ENCODE assay signal across 9 mouse cellular contexts in the genomic region with DNA sequence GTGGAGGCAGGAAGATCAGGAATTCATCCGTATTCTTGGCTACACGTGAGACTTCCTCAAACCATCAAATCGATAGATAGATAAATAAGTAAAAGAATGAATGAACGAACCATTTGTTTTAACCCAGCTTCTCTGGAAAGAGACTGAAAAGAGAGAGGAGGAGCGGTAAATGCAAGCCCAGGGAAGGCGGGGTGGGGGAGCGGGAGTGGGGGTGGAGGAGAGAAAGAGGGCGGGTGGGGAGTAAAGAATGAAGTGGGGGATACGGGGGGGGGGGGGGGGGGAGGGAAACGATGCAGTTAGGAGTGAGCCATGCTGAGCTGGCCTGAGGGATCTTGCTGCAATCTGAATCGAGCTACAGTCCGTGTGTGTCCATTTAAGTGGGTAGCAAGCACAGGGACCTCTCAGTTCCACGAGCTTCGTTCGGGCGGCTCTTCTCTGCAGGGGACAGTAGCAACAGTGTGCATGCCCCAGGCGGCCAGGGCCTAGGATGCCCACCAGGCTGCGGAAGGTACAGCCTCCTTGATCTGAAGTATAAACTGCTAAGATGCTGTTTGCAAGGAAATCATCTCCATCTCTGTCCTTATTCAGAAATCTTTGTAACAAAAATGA. TPM values are rescaled to one million over a fixed set of nuclear protein-coding genes. Genes with fewer than 3 reads are reported as not detected.
A peak's percentile ranks its signal among the peaks of the same experiment; 100 is the strongest.
DNase-seq lines count a peak whose midpoint lies in the region; ATAC-seq and TF ChIP-seq lines count a peak whose summit lies in the region.
"Had no signal": no experiment of that assay in that cellular context is flagged by ENCODE, and none has a peak within 500 bp of the region (broad histone marks: within the 10 kb centered on the region; RNA-seq: fewer than 3 reads in every experiment).

No protein-coding gene starts in this region.

- peak overlapping the region; percentile 31 for H3K4me2 ChIP-seq in kidney, postnatal 0 days (ENCODE audit: low read length)
- peak overlapping the region; percentile 38 for H3K4me2 ChIP-seq in embryonic facial prominence, embryonic 11.5 days (ENCODE audit: low read depth, low read length)
- peak overlapping the region; percentile 53 for H3K4me2 ChIP-seq in intestine, embryonic 14.5 days (ENCODE audit: low read length)
- peak overlapping the region; percentile 60 for H3K4me2 ChIP-seq in neural tube, embryonic 12.5 days (replicated peaks)

- TF ChIP-seq CTCF in kidney, postnatal 0 days (IDR thresholded peaks at IDR 0.05; ENCODE audit: low read depth) = no peak

- peak; percentile 29 for DNase-seq in kidney, postnatal 0 days (ENCODE audit: low spot score)
- DNase-seq in kidney, adult 11 months = no peak
- peak; percentile 32 for DNase-seq in embryonic facial prominence, embryonic 11.5 days (ENCODE audit: low spot score)
- DNase-seq in intestine, embryonic 14.5 days (ENCODE audit: low spot score) = no peak
- no peak for DNase-seq in urinary bladder, postnatal 4 days (ENCODE audit: low spot score in 2 of 2)
- DNase-seq in MN1 (ENCODE audit: low spot score) = no peak
- no peak for DNase-seq in gastrocnemius, adult 18-20 months (ENCODE audit: low spot score)

- H3K4me3 ChIP-seq in kidney, postnatal 0 days (replicated peaks; ENCODE audit: low read depth, low read length) = no peak overlapping the region; the same call in 1 of the 2 replicates
- H3K4me3 ChIP-seq in embryonic facial prominence, embryonic 11.5 days (ENCODE audit: low read depth, low read length) = peak overlapping the region; percentile 8; the same call in 1 of the 2 replicates
- peak overlapping the region; percentile 11; the same call in 1 of the 2 replicates for H3K4me3 ChIP-seq in intestine, embryonic 14.5 days (ENCODE audit: low read depth, low read length)
- H3K4me3 ChIP-seq in neural tube, embryonic 12.5 days = peak overlapping the region; percentile 24

- 6% methylated on average over 16 of the region's 18 CpGs for WGBS in kidney, postnatal 0 days
- WGBS in embryonic facial prominence, embryonic 11.5 days = 2% methylated on average over 15 of the region's 18 CpGs
- 8% methylated on average over 15 of the region's 18 CpGs for WGBS in intestine, embryonic 14.5 days
- WGBS in neural tube, embryonic 12.5 days = 2% methylated on average over 18 of the region's 18 CpGs

- H3K9me3 ChIP-seq in kidney, postnatal 0 days (replicated peaks; ENCODE audit: low read length) = no peaks in the 10 kb centered on the region
- H3K9me3 ChIP-seq in embryonic facial prominence, embryonic 11.5 days (replicated peaks; ENCODE audit: control insufficient read depth, low read length) = no peaks in the 10 kb centered on the region
- H3K9me3 ChIP-seq in intestine, embryonic 14.5 days (ENCODE audit: control insufficient read depth, low read length) = no peaks in the 10 kb centered on the region
- H3K9me3 ChIP-seq in neural tube, embryonic 12.5 days = no peaks in the 10 kb centered on the region

- H3K9ac ChIP-seq in kidney, postnatal 0 days (ENCODE audit: low read depth, low read length) = no peak overlapping the region
- peak overlapping the region; percentile 25; the same call in 1 of the 2 replicates for H3K9ac ChIP-seq in embryonic facial prominence, embryonic 11.5 days (replicated peaks; ENCODE audit: low read length)
- no peak overlapping the region for H3K9ac ChIP-seq in intestine, embryonic 14.5 days (ENCODE audit: low read length)
- no peak overlapping the region for H3K9ac ChIP-seq in neural tube, embryonic 12.5 days

- no peak overlapping the region for H3K27ac ChIP-seq in kidney, postnatal 0 days
- no peak overlapping the region for H3K27ac ChIP-seq in embryonic facial prominence, embryonic 11.5 days (replicated peaks; ENCODE audit: low read depth, low read length)
- no peak overlapping the region for H3K27ac ChIP-seq in intestine, embryonic 14.5 days (ENCODE audit: low read depth)
- no peak overlapping the region for H3K27ac ChIP-seq in neural tube, embryonic 12.5 days

- no peak for ATAC-seq in kidney, postnatal 0 days (replicated peaks; ENCODE audit: low FRiP score, low read depth)
- no peak for ATAC-seq in embryonic facial prominence, embryonic 11.5 days (replicated peaks; ENCODE audit: insufficient number of reproducible peaks, low FRiP score, low TSS enrichment, low read depth)
- ATAC-seq in intestine, embryonic 14.5 days (replicated peaks; ENCODE audit: low FRiP score, low TSS enrichment, low read depth) = no peak
- peak; percentile 30; the same call in 1 of the 2 replicates for ATAC-seq in neural tube, embryonic 12.5 days (ENCODE audit: low FRiP score, low read depth)

- H3K27me3 ChIP-seq in kidney, postnatal 0 days (ENCODE audit: insufficient read depth, low read length) = no peaks in the 10 kb centered on the region
- no peaks in the 10 kb centered on the region for H3K27me3 ChIP-seq in embryonic facial prominence, embryonic 11.5 days (ENCODE audit: control insufficient read depth, insufficient read depth, low read length)
- no peaks in the 10 kb centered on the region for H3K27me3 ChIP-seq in intestine, embryonic 14.5 days (replicated peaks; ENCODE audit: control insufficient read depth, insufficient read depth, low read length)
- H3K27me3 ChIP-seq in neural tube, embryonic 12.5 days (replicated peaks) = no peaks in the 10 kb centered on the region

- H3K36me3 ChIP-seq in kidney, postnatal 0 days (ENCODE audit: insufficient read depth, low read length) = no peaks in the 10 kb centered on the region
- H3K36me3 ChIP-seq in embryonic facial prominence, embryonic 11.5 days (replicated peaks; ENCODE audit: control insufficient read depth, insufficient read depth, low read depth, low read length) = no peaks in the 10 kb centered on the region; the same call in 1 of the 2 replicates
- no peaks in the 10 kb centered on the region for H3K36me3 ChIP-seq in intestine, embryonic 14.5 days (ENCODE audit: control insufficient read depth, insufficient read depth, low read length)
- H3K36me3 ChIP-seq in neural tube, embryonic 12.5 days = no peaks in the 10 kb centered on the region

- 0 out of 2 replicates have a peak, but pooled peaks cover 7% of the 10 kb centered on the region for H3K4me1 ChIP-seq in kidney, postnatal 0 days (replicated peaks; ENCODE audit: insufficient read depth, low read length)
- peaks cover 3% of the 10 kb centered on the region; the same call in 1 of the 2 replicates for H3K4me1 ChIP-seq in embryonic facial prominence, embryonic 11.5 days (ENCODE audit: control insufficient read depth, insufficient read depth, low read length)
- peaks cover 11% of the 10 kb centered on the region for H3K4me1 ChIP-seq in intestine, embryonic 14.5 days (replicated peaks; ENCODE audit: control insufficient read depth, insufficient read depth, low read length)
- H3K4me1 ChIP-seq in neural tube, embryonic 12.5 days = peaks cover 16% of the 10 kb centered on the region

RNA-seq across cellular contexts. Expression of gene Cdk15, which starts 3.3 kb away (rescaled TPM):
- polyA plus RNA-seq in kidney, postnatal 0 days (2015; fragmentation: Nextera tagmentation; extraction: Ambion mirVana) = 0.84 and 0.89 TPM in 2 replicates
- polyA plus RNA-seq in embryonic facial prominence, embryonic 11.5 days (2014; fragmentation: Nextera tagmentation; extraction: Ambion mirVana) = 0.64 and 0.79 TPM in 2 replicates
- 0.32 and 0.44 TPM in 2 replicates for polyA plus RNA-seq in intestine, embryonic 14.5 days (2014; fragmentation: Nextera tagmentation; extraction: Ambion mirVana)
- polyA plus RNA-seq in neural tube, embryonic 12.5 days (2016; fragmentation: Nextera tagmentation; extraction: Ambion mirVana) = 0.42 and 0.63 TPM in 2 replicates
- under 1 TPM; 0.14 TPM for total RNA-seq in gastrocnemius, adult 18-20 months (2021)
- total RNA-seq: hematopoietic stem cell, adult 5-6 weeks had no signal

RNA-seq across cellular contexts. Expression of gene Als2, which starts 16.4 kb away (rescaled TPM):
- polyA plus RNA-seq in kidney, postnatal 0 days (2015; fragmentation: Nextera tagmentation; extraction: Ambion mirVana) = 6.0 and 7.3 TPM in 2 replicates
- polyA plus RNA-seq in embryonic facial prominence, embryonic 11.5 days (2014; fragmentation: Nextera tagmentation; extraction: Ambion mirVana) = 12.3 and 13.3 TPM in 2 replicates
- polyA plus RNA-seq in intestine, embryonic 14.5 days (2014; fragmentation: Nextera tagmentation; extraction: Ambion mirVana) = 9.6 and 10.1 TPM in 2 replicates
- 18.4 and 18.5 TPM in 2 replicates for polyA plus RNA-seq in neural tube, embryonic 12.5 days (2016; fragmentation: Nextera tagmentation; extraction: Ambion mirVana)
- 10 to 100 TPM; 17.4 to 19.3 TPM for total RNA-seq in gastrocnemius, adult 18-20 months (2021)

Comparison
In these comparisons a context has a peak if more than half of its experiments do, and no peak if none do; other contexts are left out.
1. DNase-seq: peak in kidney, postnatal 0 days (single experiment) and embryonic facial prominence, embryonic 11.5 days (single experiment); none in kidney, adult 11 months (single experiment), intestine, embryonic 14.5 days (single experiment), urinary bladder, postnatal 4 days (0 of 2), MN1 (single experiment) and gastrocnemius, adult 18-20 months (single experiment).
2. Peak in every context shown above with its lines, with median percentiles within 50 percentile points of each other: H3K4me2 ChIP-seq.